Mouse (Mus musculus): Measurements from ENCODE around the gene Arvcf.

Gene Arvcf

DNA sequence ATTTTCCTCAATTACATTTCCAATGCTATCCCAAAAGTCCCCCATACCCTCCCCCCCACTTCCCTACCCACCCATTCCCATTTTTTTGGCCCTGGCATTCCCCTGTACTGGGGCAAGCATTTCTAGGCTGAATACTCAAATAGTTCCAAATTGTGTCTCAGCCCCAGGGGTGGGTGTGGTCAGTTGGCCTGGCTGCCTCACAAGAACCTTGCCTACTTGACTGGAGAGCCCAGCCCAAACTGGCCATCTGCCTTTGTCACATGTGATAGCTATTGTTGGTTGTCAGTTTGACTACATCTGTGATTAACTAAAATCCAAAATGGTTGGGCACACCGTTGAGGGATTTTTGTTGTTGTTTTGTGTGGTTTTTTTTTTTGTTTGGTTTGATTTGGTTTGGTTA is 9.0 kb downstream of the Arvcf start:
- no peak for DNase-seq (ENCODE audit: extremely low spot score)

DNA sequence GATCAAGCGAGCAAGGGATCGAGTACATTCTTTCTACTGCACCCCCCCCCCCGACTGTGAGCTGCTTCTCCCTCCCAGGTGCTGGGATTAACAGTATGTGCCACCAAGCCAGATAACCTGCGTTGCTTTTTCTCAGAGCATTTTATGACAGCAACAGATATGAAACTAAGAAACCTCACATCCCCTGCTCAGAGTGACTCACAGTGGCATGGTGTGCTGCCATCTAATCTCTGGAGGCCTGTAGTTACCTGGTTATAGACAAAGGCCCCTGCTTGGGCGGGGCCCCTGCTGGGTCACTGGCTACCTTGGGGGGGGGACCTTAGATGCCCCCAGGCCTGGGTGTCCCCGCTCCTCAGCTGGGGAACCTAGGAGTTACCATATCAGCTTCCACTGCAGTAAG is 10.0 kb downstream of the Arvcf start:
- no peak for DNase-seq (ENCODE audit: extremely low spot score)

DNA sequence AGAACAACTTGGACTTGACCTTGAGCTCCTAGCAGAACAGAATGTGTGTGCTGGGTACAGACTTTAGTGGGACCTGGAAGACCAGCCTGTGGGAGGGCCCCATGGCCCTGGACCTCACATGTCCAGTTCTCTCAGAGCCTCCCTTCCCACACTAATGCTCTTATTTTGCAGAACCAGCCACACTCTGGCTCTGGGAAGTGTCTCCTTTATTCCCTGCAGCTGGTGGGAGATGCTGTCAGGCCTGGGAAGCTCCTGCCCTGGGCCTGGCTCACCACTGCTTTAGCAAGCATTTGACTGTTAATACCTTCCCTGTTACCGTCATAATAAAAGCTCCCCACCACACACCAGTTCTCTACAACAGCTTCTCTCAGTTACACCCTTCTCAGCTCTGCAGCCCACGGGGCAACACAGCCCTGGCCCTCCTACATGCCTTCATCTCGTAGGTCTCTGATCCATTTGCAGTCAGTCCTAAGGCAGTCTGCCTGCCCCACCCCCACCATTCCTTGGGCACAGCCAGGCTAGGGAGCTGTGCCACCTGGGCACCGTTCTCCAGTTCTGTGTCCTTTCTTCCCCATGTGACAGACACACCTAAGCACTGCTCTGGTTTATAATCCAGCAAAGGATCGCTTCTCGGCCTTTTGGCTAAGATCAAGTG is 12.3 kb downstream of the Arvcf start:
- DNase-seq (ENCODE audit: extremely low spot score) = no peak

DNA sequence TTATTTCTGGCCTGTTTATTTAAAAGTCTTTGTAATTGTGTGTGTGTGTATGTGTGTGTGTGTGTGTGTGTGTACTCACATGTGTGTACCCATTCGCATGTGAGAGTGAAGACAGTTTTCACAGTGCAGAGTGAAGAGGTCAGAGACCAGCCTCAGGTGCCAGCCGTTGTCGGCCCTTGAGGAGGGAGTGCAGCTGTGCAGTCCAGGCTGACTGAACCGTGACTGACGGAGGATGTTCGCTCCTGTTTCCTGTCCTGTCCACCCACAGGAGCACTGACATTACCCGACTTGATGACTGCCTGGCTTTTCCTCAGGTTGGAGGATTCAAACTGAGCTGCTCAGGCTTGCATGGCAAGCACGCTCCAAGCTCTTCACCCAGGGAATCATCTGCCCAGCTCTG is 15.0 kb downstream of the Arvcf start:
- DNase-seq (ENCODE audit: extremely low spot score) = no peak

DNA sequence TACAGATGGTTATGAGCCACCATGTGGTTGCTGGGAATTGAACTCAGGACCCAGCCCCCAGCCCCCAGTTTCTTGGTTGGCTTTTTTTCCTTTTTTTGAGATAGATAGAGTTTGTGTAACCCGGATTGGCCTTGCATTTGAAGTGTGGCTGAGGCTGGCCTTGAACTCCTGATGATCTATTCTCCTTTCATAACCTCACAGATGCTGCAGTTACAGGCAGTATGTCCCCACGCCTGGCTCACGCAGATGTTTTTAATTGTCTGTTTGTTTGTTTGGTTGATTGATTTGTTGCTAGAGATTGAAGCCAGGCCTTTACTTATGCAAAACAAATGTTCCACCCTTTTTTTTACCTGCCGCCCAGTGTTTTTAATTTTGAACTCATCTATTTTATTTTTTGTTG is 18.9 kb downstream of the Arvcf start:
- DNase-seq (ENCODE audit: extremely low spot score) = no peak

DNA sequence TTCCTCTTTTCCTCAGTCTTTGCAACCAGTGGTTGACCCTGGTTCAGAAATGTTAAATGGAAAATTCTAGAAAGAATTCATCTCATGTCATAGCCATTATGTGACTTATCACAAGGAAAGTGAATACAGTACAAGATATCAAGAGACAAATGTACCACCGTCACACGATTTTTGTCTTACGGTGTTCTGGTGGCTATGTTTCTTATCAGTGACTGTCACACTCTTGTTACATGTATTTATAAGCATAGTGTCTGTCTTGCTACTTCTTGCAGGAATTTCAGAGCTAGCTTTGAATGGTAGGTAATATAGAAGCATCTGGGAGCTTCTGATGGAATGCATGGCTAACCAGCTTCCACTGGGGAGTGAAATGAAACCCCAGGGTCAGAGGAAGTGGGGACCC is 22.2 kb downstream of the Arvcf start:
- DNase-seq (ENCODE audit: extremely low spot score) = no peak

DNA sequence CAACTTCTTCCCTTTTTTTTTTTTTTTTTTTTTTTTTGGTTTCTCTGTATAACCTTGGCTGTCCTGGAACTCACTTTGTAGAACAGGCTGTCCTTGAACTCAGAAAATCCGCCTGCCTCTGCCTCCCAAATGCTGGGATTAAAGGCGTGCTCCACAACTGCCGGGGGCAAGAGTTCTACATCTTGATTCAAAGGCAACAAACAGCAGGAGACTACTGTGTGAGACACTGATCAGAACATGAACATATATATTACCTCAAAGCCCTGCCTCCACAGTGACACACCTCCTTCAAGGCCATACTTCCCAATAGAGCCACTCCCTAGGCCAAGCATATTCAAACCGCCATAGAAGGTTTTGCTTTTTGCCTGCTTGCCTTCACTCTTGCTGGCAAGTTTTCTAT is 25.6 kb downstream of the Arvcf start:
- DNase-seq (ENCODE audit: extremely low spot score) = no peak

DNA sequence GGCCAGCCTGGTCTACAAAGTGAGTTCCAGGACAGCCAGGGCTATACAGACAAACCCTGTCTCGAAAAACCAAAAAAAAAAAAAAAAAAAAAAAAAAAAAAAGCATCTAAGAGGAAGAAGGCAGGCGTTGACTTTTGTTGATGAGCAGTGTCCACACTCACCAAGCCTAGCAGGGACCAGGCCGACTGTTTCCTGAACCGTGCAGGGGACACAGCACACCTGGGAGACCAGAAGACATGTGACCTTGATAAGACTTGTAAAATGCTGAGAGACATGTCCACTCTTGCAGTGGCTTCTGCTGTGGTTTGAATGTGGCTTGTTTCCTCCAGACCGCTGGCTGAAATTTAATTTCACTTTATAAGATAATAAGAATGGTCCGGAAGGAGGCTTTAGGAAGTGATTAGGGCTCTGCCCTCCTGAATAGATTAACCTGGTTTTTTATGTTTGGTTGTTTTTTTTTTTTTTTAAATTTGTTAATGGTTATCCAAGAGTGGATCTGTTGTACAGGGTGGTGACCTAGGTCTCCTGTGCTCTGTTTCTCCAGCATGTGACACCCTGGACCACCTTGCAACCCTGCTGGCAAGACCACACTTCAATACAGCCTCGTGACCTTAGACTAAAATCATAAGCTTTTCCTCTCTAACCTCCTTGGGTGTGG is 28.4 kb downstream of the Arvcf start:
- no peak for DNase-seq (ENCODE audit: extremely low spot score)

DNA sequence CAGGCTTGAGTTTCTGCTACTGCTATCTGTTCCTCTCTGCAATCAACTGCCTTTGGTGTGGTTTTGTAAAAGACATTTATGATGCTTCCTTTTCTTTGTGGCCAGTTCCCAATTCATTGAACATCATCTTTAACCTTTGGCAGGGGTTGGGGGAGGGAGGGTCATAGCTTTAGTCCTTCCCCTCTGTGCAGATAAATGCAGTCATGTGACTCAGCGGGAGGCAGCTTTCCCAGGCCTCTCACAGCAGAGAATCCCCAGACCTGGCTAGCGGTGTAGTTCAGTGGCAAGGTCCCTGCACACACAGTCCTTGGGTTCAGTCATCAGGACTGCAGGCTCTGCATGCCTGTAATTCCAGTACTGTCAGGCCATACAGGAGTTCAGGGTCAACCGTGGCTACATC is 29.2 kb downstream of the Arvcf start:
- DNase-seq (ENCODE audit: extremely low spot score) = no peak

DNA sequence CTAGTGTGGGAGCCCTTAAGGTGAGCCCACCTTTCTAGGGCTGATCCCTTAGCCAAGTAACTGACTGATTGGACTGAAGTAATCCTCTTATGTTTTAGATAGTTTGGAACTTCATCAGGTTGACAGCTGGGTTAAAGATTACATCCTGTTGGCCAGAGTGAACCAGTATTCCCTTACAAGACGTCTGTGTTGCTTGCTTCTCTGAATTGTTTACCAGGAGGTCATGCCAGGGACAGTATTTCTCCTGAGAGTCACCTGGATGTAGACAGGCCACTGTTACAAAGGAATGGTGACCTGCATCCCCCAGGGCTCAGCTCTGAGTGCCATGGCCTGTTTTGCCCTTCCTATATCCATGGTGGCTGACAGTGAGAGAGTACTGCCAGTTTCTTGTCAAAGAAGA is 30.5 kb downstream of the Arvcf start:
- DNase-seq (ENCODE audit: extremely low spot score) = no peak

DNA sequence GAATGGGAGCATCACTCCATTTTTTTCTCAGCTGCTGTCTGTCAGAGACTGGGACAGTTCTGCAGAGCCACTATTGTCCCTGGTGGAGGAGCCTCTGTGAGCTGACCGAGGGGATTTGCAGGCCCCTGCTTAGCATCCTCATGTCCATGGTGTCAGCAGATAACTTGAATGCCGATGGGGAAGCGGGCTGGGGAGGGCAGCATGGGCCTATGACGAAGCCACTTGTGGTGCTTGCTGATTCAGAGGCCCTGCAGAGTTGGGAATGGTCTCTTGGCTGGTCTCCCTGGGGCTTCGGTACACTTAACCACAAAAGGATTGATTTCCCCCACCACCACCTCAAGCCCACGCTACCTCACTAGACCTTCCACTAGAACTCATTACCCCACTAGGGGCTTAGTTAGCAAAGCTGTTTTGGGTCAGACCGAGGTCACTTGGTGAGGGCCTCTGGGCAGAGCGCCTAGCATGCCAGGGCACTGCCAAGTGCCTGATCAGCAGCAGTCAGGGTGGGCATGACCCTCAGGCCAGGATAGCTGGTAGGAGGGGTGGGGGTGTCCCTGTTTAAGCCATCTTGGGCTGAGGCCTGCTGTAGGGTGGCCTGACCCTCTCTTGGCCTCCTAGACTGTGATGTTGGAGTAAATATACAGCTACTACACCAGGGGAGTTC is 31.5 kb downstream of the Arvcf start:
- no peak for DNase-seq (ENCODE audit: extremely low spot score)

DNA sequence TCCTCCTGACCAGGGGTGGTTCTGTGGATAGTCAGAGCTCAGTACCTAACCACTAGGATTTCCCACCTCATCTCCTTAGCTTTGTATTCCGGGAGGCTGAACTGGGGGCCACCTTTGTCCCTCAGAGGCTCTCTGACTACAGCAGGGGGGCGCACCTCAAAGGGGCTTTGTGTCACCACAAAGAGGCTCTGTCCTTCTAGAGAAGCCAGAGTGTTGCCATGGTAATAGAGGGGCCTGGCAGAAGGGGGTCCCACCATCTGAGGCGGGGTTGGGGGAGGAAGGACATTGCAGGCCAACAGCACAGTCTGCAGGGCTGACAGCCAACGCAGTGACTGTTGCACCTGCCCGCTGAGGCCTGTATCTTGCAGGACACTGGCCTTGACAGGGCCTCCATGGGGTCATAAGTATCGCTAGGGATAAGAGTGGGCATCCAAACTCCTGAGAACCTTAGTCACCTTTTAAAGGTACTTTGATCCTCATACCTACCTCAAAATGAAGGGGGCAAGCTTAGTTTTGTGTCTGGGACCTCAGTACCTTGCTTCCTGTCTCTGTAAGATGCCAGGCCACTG is 32.6 kb downstream of the Arvcf start:
- DNase-seq (ENCODE audit: extremely low spot score) = peak; percentile 64

DNA sequence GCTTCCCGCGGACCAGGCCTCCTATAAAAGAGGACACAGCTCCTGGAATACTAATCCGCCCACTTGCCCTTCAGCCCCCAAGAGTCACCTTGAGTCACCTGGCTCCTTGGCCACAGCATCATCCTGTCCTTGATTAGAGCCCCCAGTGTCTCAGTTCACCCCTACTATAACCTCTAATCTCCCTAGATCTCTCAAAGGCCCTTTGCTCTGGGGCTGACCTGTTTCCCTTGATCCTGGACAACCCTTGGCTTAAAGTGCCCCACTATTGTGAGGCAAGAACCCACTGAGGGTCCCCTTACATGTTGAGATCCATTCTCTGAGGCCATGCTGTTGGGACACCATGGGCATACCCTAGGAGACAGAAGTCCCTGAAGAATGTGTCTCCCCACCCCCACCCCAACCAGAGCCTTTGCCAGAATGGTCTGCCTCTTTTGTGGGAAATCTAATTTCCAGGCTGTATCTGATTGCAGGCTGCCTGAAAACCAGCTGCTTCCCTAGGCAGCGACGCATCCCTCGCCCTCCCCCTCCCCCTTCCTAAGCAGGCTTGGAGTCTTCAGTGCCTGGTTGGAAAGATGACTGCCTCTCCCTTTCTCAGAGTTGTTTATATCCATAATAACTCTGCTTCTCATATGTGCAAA is 33.8 kb downstream of the Arvcf start:
- DNase-seq (ENCODE audit: extremely low spot score) = no peak

DNA sequence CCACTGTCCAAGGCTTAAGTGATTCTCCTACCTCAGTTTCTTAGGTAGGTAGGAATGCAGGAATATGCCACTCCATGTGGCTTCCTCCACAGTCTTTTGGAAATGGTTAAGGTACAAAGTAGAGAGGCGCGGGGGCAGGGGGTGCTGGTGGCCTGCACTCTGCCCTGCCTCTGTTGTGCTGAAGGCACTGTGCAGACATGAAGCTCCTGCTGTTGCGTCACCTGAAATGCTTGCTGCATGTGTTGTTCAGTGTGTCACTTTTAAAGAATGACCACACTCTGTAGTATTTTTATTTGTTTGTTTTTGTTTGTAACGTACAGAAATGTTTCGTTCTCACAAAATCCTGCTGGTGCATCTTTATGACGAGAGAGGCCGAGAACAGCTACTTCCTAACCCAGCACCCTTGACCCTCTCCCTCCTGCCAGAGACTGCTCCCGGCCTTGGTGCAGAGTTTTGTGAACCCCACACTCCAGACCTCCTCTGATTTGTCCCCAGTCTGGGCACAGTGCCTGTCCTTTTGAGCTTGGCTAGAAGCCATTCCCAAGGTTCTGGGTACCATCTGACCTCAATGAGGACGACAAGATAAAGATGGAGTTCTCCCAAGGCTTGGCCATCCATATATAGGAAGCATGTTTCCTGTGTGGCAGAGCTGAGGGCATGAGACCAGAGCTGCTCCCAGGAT is 35.2 kb downstream of the Arvcf start:
- no peak for DNase-seq (ENCODE audit: extremely low spot score)

DNA sequence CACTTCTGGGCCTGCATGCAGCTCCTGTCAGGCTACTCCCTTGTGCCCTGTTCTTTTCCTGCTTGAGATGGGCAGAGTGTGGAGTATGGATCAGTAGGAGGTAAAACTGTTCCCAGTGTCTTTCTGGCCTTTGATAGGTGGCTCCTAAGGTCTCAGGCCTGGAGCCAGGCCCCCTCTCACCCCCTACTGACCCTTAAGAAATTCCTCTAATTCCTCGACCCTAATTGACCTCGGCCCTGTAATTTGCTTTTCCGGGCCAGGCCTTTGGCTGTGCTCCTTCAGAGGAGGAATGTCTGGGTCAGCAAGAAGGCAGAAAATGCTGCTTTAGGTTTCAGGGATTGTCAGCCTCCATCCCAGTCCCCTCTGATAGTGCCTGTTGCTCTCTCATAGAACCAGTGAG is 35.8 kb downstream of the Arvcf start:
- peak; percentile 66 for DNase-seq (ENCODE audit: extremely low spot score)

DNA sequence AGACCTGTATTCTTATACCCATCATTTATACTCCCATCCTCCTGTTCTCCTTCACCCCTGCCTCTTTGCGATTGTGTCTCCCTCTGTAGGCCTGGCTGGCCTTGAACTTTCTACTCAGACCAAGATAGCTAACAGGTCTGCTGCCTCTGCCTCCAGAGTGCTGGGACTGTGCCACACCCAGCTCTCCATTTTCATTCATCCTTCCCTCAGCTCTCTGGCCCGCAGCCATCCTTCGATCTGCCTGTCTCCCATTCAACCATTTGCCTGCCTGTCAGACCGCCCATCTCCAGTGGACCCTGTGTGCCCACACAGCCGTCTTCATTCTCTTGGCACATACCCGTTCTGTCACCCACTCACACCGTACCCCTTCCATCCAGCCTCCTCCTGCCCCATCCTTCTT is 36.2 kb downstream of the Arvcf start:
- no peak for DNase-seq (ENCODE audit: extremely low spot score)

DNA sequence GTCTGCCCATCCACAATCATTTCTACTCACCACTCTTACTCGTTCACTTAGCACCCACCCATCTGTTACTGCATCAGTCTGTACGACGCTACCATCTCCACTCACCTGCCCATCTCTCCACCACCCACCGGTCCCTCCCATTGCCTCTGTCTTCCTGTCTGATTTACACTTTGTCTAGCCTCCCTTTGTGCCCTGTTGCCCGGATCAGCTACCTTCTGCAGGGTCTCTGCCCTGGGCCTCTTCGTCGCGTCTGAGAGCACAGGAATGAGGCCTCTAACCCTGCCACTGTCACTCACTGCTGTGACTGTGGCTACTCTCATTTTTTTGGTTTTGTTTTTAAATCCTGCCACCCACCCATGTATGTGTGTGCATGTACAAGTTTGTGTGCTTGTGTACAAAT is 36.7 kb downstream of the Arvcf start:
- no peak for DNase-seq (ENCODE audit: extremely low spot score)

DNA sequence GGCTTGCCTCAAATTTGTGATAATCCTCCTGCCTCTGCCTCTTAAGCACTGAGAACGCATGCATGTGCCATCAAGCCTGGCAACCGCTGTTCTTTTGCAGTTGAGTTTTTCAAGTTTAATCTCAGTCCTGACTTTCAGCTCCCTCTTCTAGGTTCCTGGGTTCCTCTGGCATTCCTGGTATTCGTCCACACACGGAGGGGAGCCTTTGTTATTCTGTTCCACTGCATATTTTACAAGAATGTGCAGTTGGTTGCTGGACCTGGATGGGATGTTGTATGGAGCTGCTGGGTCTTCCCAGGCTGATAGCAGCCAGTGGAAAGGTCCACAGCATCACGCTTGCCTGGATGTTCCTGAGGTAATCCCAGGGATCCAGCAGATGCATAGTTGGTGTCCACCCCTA is 37.4 kb downstream of the Arvcf start:
- DNase-seq (ENCODE audit: extremely low spot score) = no peak

DNA sequence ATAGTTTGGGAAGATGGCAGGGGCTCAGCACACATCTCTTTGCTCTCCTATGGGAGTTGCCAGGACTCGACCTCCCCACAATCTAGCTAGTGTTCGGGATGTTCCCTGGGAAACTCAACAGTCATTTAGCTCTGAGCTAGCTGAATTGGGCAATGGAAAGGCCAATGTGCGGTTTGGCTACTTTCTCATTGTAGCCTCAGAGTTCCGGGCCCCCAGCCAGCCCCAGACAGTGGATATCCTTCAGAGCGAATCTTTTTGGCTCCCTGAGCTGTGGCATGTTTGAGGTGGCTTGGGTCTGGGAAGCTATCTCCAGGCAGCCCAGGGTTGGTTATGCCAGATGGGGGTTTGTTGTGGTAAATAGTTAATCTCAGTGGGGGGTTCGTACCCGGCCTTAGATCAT is 38.5 kb downstream of the Arvcf start:
- no peak for DNase-seq (ENCODE audit: extremely low spot score)

DNA sequence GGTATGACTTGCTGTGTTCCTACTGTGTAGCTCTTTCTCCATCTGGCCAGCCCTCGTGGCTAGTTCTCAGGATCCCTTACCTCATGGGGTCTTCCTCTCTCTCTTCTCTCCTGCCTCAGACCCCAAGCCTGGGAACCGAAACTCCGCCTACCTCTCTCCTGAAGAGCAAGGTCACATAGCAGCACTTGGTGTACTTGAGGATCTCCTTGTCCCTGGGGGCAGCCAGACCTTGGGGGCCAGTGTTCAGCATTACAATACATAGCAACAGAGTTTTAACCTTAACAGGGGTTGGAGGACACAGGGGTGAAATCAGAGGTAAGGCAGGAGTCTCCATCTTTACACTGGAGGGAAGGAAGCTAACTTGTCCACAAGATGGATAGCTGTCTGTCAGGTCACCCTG is 39.0 kb downstream of the Arvcf start:
- no peak for DNase-seq (ENCODE audit: extremely low spot score)

DNA sequence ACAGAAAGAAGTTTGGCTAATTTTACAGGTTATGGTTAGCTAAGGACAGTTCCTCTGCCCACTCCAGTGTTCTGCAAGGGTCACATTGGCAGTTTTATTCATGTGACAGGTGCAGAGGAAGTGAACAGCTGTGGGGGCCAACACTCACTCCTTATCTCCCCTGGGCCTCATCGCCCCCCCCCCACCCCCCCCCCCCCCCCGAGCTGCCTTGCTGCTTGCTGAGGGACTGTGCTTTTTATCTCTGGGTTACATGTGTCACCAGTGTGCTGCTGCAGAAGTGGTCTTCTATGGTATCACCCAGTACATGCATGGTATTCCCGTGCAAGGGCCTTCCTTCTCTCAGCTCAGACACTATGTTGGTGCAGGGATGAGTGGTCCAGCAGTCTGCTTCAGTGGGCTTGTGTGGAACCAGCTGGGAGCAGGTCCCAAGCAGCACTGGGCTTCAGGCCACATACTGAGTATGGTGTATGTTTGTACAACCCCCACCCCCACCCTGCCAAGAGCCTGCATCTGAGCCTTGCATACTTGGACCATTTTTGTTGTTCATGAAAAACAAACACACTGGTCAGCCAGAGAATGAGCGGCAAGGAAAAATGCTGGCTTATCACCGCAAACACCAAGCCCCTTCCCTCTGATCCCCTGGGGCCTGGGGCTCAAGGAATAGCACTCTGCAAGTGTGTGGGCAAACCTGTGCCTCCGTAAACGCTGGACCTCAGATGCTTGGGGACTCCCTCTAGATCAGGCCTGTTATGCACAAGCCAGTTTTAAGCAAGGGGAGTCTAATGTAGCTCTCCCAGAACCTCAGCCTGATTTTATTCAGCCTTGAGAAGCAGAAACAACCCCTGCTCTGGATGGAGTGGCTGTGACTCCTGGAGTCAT is 40.0 kb downstream of the Arvcf start:
- no peak for DNase-seq (ENCODE audit: extremely low spot score)
